Comparison of ENCODE assay signal across 30 mouse cellular contexts in the genomic region with DNA sequence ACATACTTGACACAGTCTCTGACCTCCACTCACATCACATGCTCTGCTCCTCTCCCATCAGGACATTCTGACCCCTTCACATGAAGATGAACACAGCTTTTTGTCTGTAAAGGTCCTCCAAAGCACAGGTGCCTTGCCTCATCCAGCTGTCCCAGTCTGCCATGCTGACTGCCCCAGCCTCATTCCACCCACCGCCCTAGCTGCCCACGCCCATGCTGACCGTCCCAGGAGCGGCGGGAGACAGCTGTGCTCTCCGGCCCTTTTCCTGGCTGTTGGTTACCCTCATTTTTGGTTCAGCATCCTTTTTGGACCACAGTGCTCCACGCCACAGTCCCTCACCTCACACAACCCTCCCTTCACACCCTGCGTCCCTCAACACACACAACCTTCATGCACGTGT.
"Had no signal": no experiment of that assay in that cellular context is flagged by ENCODE, and none has a peak within 500 bp of the region (broad histone marks: within the 10 kb centered on the region; RNA-seq: fewer than 3 reads in every experiment).

No protein-coding gene starts in this region.

- H3K27ac ChIP-seq: heart, embryonic 10.5 days; heart, embryonic 13.5 days; heart, embryonic 15.5 days; hindbrain, embryonic 10.5 days; hindbrain, embryonic 12.5 days; hindbrain, embryonic 13.5 days; hindbrain, embryonic 14.5 days; hindbrain, embryonic 15.5 days; hindbrain, postnatal 0 days; kidney, embryonic 15.5 days; layer of hippocampus, adult 2 months; left cerebral cortex, adult 2 months had no signal

- H3K27me3 ChIP-seq: heart, embryonic 12.5 days; heart, embryonic 13.5 days; heart, embryonic 15.5 days; hindbrain, embryonic 12.5 days; hindbrain, embryonic 13.5 days; hindbrain, embryonic 15.5 days; kidney, embryonic 15.5 days had no signal

- H3K4me3 ChIP-seq: heart, embryonic 10.5 days; heart, embryonic 12.5 days; heart, embryonic 13.5 days; heart, embryonic 15.5 days; hindbrain, embryonic 10.5 days; hindbrain, embryonic 12.5 days; hindbrain, embryonic 13.5 days; hindbrain, embryonic 15.5 days; kidney, embryonic 15.5 days; layer of hippocampus, adult 2 months; left cerebral cortex, adult 2 months had no signal

- ATAC-seq: hindbrain, embryonic 16.5 days; hindbrain, postnatal 0 days; inflammation-experienced regulatory T-cells, adult 6 months; intestine, embryonic 16.5 days had no signal

- H3K4me2 ChIP-seq: heart, embryonic 11.5 days; heart, embryonic 12.5 days; heart, embryonic 13.5 days; heart, embryonic 15.5 days; hindbrain, embryonic 12.5 days; hindbrain, embryonic 13.5 days; hindbrain, embryonic 14.5 days; hindbrain, embryonic 15.5 days; kidney, embryonic 15.5 days had no signal

- H3K9ac ChIP-seq: heart, embryonic 12.5 days; heart, embryonic 13.5 days; heart, embryonic 15.5 days; hindbrain, embryonic 12.5 days; hindbrain, embryonic 13.5 days; hindbrain, embryonic 14.5 days; hindbrain, embryonic 15.5 days; kidney, embryonic 15.5 days had no signal

- H3K9me3 ChIP-seq: heart, embryonic 10.5 days; heart, embryonic 12.5 days; heart, embryonic 13.5 days; heart, embryonic 15.5 days; hindbrain, embryonic 10.5 days; hindbrain, embryonic 12.5 days; hindbrain, embryonic 13.5 days; hindbrain, embryonic 15.5 days; kidney, embryonic 15.5 days had no signal

- DNase-seq: heart, postnatal 10 days; heart, postnatal 14 days; heart, postnatal 36 days; heart, postnatal 4 days; kidney, adult 11 months; kidney, adult 18-20 months; kidney, adult 2 months; kidney, adult 9 months; kidney, postnatal 10 days; kidney, postnatal 14 days; kidney, postnatal 4 days; layer of hippocampus, adult 9-11 months; layer of hippocampus, postnatal 36 days had no signal
